Mouse (Mus musculus): ENCODE results near the gene Telo2.
"Not testable (repeated sequence)": the region's sequence is repeated elsewhere in the genome, so short reads cannot be mapped to it uniquely, and the experiment has no call there.

The Telo2 gene

DNA sequence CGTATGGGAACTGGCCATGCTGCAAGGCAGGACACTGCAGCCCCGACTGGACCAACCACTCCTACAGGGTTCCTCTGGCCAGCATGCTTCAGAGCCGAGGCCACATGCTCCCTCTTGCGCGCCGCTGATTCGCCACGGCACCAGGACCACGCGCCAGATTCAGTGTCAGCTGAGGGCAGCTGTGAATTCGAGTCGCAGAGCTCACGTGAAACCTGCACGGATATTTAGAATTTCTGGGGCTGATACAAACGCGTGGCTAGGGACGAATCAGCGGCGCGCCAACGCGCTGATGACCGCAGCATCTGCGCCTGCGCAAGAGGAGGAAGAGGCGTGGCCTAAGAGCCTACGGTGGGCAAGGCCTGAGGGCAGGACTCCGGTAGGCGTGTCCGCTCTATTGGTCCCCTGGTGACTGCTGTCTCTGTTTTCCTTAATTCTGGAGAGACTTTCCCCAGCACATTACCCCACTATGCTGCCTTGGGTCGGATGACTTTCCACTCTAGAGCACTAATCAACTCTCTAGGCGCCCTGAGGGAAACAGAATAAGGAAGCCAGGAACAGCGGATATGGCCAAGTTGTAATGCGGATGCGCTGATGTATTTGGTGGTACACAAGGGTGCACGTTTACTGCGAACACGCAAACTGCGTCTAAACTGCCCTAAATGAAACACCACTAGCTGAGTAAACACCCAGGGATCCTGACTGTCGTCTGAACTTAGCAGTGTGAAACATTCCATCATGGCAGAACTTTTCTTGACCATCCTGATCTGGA lies at the start of gene Telo2:
TSS of gene Telo2 (minus strand) at position 304 of the 769 bp plus-strand sequence.
- peak; percentile 82 to 92 for DNase-seq (ENCODE audit: low read depth in 2 of 2, low spot score in 2 of 2)

DNA sequence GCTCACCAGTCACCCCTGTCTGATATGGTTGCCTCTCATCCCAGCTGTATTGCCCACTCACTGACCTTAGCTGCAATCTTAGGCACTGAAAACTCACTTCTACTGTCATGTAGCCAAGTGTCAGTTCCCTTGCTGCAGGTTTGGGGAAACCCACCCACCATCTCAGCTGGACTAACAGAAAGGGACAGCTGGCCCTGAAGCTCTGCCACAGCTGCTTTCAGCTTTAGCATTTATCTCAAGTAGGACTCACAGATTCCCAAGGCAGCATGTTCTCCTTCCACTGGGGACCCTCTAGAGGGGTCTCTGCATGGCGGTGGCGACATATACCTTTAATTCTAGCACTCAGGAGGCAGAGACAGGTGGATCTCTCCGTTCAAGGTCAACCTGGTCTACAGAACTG lies 49.0 kb upstream of the Telo2 start:
- no peak for DNase-seq (ENCODE audit: low read depth in 2 of 2, low spot score in 2 of 2)

DNA sequence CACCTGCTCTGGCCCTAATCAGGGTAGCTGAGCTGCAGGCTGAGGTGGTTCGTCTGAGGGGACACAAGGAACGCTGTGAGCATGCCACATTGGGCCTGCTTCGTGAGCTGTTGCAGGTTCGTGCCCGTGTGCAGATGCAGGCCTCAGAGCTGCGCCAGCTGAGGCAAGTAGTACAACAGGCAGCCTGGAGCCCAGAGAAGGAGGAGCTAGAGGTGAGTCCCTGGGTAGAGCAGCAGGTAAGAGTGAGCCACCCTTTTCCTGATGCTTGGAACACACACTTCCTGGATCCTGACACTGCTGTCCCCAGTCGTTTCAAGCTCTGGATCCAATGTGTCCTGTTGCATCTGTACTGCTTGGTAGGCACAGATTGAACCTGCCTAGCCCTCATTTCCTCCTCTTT lies 47.6 kb upstream of the Telo2 start:
- no peak for DNase-seq (ENCODE audit: low read depth in 2 of 2, low spot score in 2 of 2)

DNA sequence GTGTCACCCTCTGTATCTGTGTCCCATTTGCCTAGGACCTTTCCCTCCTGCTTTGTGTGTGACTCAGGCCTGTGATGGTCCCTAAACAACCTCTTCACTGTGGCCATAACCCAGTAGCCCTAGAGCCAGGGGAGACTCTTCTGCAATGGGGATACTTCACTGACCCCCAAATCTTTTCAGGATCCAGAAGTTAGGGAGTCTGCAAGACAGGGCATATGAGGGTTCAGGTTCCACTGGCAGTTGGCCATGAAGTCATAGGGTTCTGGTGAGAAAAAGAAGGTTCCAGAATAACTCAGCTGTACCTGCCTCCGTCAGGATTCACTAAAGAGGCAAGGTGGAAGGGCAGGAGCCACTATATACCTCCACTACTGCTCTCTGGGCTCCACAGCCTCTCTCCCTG lies 46.4 kb upstream of the Telo2 start, which contains the start of gene Ccdc154:
TSS of gene Ccdc154 (plus strand) at position 301 of the 400 bp plus-strand sequence.
- DNase-seq (ENCODE audit: low read depth in 2 of 2, low spot score in 2 of 2): no peak

DNA sequence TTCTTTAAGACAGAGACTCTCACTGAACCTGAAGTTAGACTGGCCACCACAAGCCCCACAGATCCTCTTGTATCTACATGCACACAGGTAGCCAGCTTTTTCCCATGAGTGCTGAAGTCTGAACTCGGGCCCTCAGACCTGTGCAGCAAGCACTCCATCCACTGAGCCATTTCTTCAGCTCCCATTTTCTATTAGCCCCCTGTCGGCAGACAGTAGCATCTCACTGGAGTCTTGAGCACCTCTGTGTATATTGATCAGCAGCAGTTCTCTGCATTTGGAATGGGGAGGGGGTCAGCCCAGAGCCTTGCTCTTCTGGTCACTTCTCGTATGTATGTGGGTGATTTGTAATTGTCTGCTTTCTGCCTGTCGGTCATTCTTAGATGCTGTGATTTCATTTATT lies 24.2 kb upstream of the Telo2 start:
- no peak for DNase-seq (ENCODE audit: low read depth in 2 of 2, low spot score in 2 of 2)

DNA sequence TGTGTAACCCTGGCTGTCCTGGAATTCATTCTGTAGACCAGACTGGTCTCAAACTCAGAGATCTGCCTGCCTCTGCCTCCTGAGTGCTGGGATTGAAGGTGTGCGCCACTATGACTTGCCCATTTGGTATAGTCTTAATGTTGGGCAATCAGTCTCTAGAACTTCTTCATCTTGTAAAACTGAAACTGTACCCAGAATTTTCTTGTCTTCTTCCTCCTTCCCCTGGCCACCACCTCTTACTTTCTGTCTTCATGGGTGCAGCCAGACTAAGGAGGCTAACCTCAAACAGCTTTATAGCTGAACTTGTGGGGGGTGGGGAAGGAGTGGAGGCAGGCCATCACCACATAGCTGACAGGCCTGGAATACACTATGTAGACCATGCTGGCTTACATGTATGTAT lies 23.0 kb upstream of the Telo2 start:
- no peak for DNase-seq (ENCODE audit: low read depth in 2 of 2, low spot score in 2 of 2)

DNA sequence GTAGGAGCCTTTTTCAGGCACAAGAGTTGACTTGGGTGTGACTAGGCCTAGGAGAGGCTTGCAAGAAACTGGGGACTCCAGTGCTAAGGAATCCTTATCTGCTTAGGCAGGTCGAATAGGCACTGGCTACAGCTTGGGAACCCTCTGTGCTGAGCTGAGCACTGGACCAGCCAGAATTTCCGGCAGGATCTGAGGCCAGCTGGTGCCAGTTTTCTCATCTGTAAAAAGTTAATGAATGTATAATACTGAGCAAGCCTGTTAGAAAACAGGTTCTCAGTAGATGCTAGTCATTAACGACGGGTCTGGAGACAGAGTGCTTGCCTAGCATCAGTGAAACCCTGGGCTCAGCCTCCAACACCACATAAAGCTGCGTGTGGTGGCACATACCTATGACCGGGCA lies 19.9 kb upstream of the Telo2 start:
- no peak for DNase-seq (ENCODE audit: low read depth in 2 of 2, low spot score in 2 of 2)

DNA sequence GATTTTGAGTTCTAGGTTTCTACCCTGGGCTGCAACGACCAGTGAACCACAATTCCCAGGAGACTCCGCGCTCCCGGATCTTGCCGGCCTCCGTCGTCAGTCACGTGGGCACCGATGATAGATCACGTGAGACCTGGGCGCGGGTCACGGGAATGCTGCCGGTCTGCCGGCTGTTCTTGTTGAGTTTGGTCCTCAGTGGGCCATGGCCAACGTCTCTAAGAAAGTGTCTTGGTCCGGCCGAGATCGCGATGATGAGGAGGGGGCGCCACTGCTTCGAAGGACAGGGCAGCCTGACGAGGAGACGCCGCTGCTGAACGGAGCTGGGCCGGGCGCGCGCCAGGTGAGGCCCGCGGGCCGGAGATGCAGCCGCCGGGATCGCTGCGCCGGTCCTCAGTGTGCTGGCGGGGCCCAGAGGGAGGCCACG lies 17.5 kb upstream of the Telo2 start, which contains the start of gene Clcn7:
TSS of gene Clcn7 (plus strand) at position 117 of the 424 bp plus-strand sequence.
- DNase-seq (ENCODE audit: low read depth in 2 of 2, low spot score in 2 of 2): peak; percentile 70 to 77

DNA sequence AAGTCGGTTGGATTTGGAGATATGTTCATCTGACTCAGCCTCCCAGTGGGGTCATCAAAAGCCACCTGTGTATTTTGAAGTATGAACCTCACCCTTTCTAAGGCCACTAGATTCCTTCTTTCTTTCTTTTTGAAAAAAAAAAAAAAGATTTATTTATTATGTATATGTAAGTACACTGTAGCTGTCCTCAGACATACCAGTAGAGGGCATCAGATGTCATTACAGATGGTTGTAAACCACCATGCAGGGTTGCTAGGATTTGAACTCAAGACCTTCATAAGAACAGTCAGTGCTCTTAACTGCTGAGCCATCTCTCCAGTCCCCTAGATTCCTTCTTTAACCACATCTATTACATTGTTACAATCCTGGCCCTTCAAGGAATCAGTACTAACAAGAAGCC lies 14.3 kb upstream of the Telo2 start:
- DNase-seq (ENCODE audit: low read depth in 2 of 2, low spot score in 2 of 2): no peak

DNA sequence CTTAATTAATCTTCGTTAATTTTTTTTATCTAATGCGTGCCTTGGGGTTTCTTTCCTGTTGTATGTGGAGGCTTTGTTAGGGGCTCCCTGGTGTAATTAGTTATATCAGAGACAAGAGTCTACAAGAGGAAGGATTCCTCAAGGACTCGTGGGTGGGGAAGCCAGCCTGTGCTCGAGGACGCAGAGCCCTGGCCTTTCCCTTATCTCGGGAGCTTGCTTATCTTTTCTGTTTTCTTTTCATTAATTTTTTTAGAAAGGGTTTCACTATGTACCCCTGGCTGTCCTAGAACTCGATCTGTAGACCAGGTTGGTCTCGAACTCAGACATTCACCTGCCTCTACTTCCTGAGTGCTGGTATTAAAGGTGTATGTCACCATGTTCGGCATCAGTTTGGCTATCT lies 11.9 kb upstream of the Telo2 start:
- DNase-seq (ENCODE audit: low read depth in 2 of 2, low spot score in 2 of 2): no peak

DNA sequence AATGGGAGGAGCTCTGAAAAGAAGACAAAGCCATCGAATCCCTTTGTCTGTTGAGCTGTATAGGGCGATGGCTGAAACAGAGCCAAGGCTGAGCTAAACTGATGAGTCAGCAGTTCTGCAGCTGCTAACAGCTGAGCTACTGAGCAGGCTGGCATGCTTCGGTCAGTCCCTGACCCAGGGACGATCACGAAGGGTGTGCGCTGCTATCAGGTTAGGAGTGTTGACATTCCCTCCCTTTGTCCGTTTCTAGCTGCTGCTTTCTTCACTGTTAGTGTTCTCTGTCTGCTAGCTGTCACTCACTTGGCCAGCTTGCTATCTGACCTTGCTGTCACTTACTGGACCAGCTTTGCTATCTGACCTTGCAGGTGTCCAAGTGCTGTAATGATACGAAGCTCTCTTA lies 11.3 kb upstream of the Telo2 start:
- DNase-seq (ENCODE audit: low read depth in 2 of 2, low spot score in 2 of 2): no peak

DNA sequence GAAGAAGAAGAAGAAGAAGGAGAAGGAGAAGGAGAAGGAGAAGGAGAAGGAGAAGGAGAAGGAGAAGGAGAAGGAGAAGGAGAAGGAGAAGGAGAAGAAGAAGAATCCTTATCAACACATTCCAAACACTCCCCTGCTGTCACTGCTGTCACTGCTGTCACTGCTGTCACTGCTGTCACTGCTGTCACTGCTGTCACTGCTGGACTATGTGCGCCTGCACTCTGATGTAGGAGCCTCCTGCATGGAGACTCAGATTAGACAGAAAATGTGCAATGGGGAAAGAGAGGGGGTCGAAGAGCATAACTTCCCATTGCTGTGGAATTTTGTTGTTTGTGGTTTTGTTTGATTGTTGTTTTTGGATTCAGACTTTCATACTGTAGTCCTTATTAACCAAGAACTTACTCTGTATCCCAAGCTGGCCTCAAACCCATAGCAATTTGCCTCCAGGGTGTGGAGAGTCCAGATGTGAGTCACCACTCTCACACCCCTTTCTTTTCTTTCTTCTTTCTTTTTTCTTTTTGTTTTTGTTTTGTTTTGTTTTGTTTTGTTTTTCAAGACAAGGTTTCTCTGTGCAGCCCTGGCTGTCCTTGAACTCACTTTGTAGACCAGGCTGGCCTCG lies 9.8 kb upstream of the Telo2 start:
- DNase-seq (ENCODE audit: low read depth in 2 of 2, low spot score in 2 of 2): not testable (repeated sequence)

DNA sequence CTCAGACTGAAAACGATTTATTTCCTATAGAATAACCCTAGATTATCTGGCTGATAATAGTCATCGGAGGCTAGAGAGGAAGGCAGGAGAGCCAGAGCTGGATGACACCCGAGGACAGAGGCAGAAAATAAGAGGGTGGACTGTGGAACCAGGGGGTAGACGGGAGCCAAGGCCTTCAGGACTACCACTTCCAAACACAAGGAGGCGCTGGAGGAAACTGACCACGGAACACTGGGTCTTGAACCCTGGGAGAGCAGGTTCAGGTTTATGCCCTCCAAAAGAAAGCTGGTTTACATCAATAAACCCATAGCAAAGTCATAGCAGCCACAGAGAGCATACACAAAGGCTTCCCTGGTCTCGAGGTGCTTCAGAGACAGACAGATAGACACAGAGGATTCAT lies 8.2 kb upstream of the Telo2 start:
- peak; percentile 33 to 58 for DNase-seq (ENCODE audit: low read depth in 2 of 2, low spot score in 2 of 2)

DNA sequence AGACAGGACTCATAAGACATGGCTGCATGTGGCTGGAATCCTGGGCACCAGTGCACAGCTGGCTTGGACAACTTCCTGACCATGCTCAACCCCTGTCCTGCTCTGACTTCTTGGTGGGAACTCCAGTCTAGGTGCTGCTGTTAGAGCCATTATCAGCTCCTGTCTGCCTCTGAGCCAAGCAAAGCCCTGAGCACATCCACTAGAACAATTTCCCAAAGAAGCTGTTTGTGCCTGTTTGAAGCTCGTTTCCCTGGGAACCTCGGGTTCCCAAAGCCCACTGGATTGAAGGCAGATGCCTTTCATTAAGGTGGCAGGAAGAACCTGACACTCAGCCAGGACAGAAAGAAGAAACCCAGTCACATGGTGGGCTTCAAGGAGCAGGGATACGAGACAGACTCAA lies 4.6 kb upstream of the Telo2 start, which contains the start of gene Ptx4:
TSS of gene Ptx4 (plus strand) at position 355 of the 400 bp plus-strand sequence.
- no peak for DNase-seq (ENCODE audit: low read depth in 2 of 2, low spot score in 2 of 2)

DNA sequence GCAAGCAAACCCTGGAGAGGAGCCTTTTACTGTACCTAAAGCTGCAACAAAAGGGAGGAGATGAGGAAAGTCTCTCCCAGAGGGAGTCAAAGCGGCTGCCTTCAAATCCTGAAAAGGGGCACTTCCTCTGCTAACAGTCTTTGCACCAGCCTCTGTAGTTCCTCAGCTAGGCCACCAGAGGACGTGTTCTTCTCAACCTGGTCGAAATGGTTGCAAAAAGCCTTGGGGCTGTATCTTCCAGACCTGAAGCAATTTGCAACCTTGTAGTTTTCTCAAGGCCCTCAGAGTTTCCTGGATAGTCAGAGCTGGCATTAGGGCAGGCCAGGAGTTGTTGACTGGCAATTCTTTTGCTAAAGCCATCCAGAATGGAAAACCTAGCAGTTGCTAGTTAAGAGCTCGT lies 1.5 kb upstream of the Telo2 start:
- DNase-seq (ENCODE audit: low read depth in 2 of 2, low spot score in 2 of 2): peak; percentile 25 to 55

DNA sequence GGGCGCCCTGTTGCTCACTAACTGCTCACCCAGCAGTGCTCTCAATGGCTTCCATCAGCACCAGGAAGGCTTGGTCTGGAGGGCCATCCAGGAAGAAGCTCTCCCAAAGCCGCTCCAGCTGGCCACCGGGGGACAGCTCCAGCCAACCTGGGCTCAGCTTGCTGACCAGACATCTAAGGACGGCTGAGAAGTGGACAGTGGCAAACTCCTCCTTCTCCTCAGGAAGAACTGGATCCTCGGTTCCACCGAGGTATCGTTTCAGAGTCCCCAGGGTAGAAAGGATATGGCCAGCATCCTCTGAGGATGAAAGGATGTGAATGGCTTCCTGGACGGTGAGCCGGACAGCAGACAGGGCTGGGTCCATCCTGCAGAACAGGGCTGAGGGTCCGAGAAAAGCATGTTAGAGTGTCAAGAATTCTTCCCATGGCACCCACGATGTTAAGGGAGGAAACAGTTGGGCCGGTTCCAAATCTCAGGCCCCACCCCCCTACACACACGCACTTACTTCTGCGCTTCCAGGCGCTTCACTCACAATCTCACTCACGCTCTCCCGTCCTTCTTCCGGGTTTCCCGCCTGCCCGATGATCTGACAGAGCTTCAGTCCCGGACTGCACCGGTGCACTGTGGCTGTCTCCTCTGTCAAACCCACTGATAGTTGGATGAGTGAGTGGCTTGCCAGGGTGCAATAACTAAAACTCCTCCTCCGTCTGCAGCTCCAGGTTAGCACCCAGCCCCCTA lies 690 bp downstream of the Telo2 start:
- DNase-seq (ENCODE audit: low read depth in 2 of 2, low spot score in 2 of 2): no peak

DNA sequence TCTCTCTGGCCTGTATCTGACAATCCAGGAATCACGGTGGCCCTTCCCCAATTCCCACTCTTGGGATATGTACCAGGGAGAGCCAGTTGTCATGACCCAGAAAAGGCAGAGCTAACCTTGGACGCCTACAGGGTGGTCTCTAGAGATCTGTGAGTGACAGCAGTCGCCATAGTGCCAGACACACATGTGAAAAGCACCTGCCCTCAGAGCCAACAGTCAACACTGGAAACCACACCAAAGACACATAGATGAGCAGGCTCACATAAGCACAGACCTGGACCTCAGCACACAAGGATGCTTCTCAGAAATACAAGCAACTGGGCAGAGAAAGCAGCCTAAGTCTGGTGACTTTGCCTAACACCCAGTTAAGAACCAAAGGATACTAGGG lies 3.4 kb downstream of the Telo2 start:
- no peak for DNase-seq (ENCODE audit: low read depth in 2 of 2, low spot score in 2 of 2)

DNA sequence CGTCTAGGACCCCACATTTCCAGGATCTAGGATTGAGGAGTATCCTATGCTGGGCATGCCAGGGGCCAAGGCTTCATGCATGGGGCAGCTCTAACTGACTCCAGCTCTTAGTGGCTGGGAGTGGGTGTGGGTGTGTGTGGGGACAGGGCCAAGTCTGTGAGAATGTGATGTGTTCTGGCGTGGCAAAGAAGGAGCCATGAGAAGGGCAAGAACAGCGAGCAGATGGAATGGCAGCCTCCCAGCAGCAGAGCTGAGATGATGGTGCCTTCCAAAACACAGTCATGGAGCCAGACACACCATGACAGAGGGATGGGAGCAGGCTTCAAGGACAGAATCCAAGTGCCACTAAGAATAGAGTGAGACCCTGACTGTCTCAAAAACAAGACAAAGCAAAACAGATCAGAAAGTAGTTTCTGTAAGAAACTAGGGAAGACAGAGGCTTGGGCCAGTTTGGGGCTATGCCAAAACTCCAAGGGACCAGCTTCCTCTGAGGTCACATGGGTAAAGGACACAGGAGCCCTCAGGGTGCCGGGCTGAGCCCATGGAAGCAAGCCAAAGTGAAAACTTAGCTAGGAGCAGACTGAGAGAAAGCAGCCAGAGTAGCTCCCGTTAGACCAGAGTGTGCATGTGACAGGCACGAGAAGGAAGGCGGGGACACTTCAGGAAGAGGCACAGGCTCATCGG lies 3.9 kb downstream of the Telo2 start:
- DNase-seq (ENCODE audit: low read depth in 2 of 2, low spot score in 2 of 2): no peak

DNA sequence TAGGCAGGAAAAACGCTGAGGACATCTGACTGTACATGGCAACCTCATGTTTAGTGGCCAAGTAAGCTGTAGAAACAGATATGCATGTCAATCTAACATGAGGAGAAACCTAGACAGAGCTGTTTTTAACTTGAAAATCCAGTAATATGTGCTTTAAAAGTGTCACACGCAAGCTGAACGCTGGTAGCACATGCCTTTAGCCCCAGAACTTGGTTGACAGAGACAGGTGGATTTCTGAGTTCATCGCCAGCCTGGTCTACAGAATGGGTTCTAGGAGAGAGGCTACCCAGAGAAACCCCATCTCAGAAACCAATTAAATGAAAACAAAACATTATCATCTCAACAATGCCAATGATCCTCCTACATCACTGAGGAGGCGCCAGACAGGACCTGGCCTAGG lies 4.5 kb downstream of the Telo2 start:
- DNase-seq (ENCODE audit: low read depth in 2 of 2, low spot score in 2 of 2): no peak

DNA sequence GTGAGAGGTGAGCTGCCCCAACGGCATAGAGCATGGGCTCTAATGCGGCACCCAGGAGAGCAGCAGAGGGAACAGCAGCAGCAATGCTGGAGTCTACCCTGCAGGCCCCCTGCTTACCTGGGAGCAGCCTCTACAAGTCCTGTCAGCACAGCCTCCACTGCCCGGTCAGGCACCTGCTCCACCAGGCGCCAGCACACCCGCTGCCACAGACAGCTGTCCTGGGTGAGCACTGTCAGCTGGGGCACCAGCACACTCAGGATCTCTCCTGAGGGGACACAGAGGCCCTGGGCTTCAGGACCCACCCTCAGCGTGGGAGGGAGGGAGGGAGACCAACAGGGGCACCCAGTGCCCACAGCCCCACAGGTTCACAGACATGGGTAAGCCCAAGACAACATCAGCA lies 5.2 kb downstream of the Telo2 start:
- DNase-seq (ENCODE audit: low read depth in 2 of 2, low spot score in 2 of 2): no peak

DNA sequence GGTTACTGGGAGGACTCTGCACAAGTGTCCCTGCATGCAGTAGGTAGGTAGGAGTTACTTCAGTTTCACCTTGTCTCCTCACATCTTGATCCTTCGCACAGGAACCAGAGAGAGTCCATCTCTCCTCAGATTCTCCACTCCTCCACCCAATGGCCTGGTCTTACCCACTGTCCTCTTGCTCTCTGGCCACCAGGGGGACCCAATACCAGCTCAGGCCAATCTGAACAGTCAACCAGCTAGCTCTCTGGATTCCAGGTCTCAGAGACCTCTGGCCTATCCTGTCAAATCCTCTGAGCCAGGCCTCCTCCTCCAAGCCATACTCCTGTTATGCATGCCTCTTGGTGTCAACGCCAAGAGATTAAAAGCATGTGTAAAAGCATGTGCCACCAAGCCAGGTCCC lies 6.2 kb downstream of the Telo2 start:
- no peak for DNase-seq (ENCODE audit: low read depth in 2 of 2, low spot score in 2 of 2)
